Mouse (Mus musculus) midbrain, embryonic 14.5 days (tissue): ENCODE measurements around the gene Slc44a1. TPM values are rescaled to one million over a fixed set of nuclear protein-coding genes. Genes with fewer than 3 reads are reported as not detected.

Source experiments
- ATAC-seq: fragments of 200-750 bp; cut with Nextera tagmentation; 2 replicates; pipeline ENCODE4 v1.8.0; 2017; ENCODE audit warnings: moderate number of reproducible peaks, moderate library complexity; ENCODE audit not compliant: low FRiP score, low TSS enrichment
- DNase-seq: peaks from one replicate; pipeline ENCODE4 v3.0.0-alpha.2; 2015
- H3K27ac ChIP-seq: fragments of 300-500 bp; sonication (generic); replicated peaks from 2 replicates; pipeline ENCODE4 v1.5.1; 2014; ENCODE audit warnings: mild to moderate bottlenecking, low read depth, low read length, moderate library complexity
- H3K27me3 ChIP-seq: fragments of 300-500 bp; sonication (generic); 2 replicates; pipeline ENCODE4 v1.6.1; 2014; ENCODE audit warnings: low read length, control low read depth, mixed read lengths; ENCODE audit not compliant: control insufficient read depth, insufficient read depth
- H3K36me3 ChIP-seq: fragments of 300-500 bp; sonication (generic); 2 replicates; pipeline ENCODE4 v1.6.1; 2014; ENCODE audit warnings: low read length, control low read depth; ENCODE audit not compliant: control insufficient read depth, insufficient read depth
- H3K4me1 ChIP-seq: fragments of 300-500 bp; sonication (generic); 2 replicates; pipeline ENCODE4 v1.6.1; 2014; ENCODE audit warnings: mild to moderate bottlenecking, antibody characterized with exemption, low read length, control low read depth; ENCODE audit not compliant: control insufficient read depth, insufficient read depth
- H3K4me2 ChIP-seq: fragments of 300-500 bp; sonication (generic); 2 replicates; pipeline ENCODE4 v1.6.1; 2014; ENCODE audit warnings: mild to moderate bottlenecking, low read length, moderate library complexity
- H3K4me3 ChIP-seq: fragments of 300-500 bp; sonication (generic); replicated peaks from 2 replicates; pipeline ENCODE4 v1.5.1; 2014; ENCODE audit warnings: low read depth, low read length
- H3K9ac ChIP-seq: fragments of 300-500 bp; sonication (generic); replicated peaks from 2 replicates; pipeline ENCODE4 v1.6.1; 2014; ENCODE audit warnings: mild to moderate bottlenecking, low read length, moderate library complexity
- H3K9me3 ChIP-seq: fragments of 300-500 bp; sonication (generic); 2 replicates; pipeline ENCODE4 v1.6.1; 2016; ENCODE audit warnings: low read length, control low read depth, mixed read lengths; ENCODE audit not compliant: control insufficient read depth
- WGBS: fragments of 180-500 bp; shearing (Covaris S2); extraction: QIAGEN DNeasy Blood & Tissue Kit; methylation state at CpG from one replicate; pipeline ENCODE4 v1.1.7; 2014; 5-methylcytosine and 5-hydroxymethylcytosine counted together
- polyA plus RNA-seq: library from polyadenylated mRNA; unstranded; fragments of >200 nt; fragmentation: Nextera tagmentation; extraction: Ambion mirVana; gene quantifications from 2 replicates; pipeline ENCODE4 v1.2.1, GENCODE M21; 2014

Gene Slc44a1
- polyA plus RNA-seq, 1 experiment from 2014 or later: 16.1 TPM

- H3K4me3 ChIP-seq: no peak overlapping the region
- DNase-seq: no peak
- no peak overlapping the region for H3K27ac ChIP-seq
- WGBS: 77% methylated on average over 7 of the region's 7 CpGs
- H3K4me1 ChIP-seq: no peaks in the 10 kb centered on the region
- H3K9ac ChIP-seq: no peak overlapping the region
- no peaks in the 10 kb centered on the region for H3K36me3 ChIP-seq
- no peak overlapping the region for H3K4me2 ChIP-seq
- H3K9me3 ChIP-seq: no peaks in the 10 kb centered on the region
- ATAC-seq: no peak
- H3K27me3 ChIP-seq: no peaks in the 10 kb centered on the region
Measured at GRCm38 (mm10) chr4:53416928-53417327, 23.3 kb upstream of the Slc44a1 start.

GRCm38 (mm10) chr4:53422799-53423198 lies 17.4 kb upstream of the Slc44a1 start:
- no peak overlapping the region for H3K9ac ChIP-seq
- H3K27ac ChIP-seq: no peak overlapping the region
- no peaks in the 10 kb centered on the region for H3K36me3 ChIP-seq
- H3K4me3 ChIP-seq: no peak overlapping the region
- no peaks in the 10 kb centered on the region for H3K9me3 ChIP-seq
- H3K4me1 ChIP-seq: no peaks in the 10 kb centered on the region
- 74% methylated on average over 2 of the region's 2 CpGs for WGBS
- no peak overlapping the region for H3K4me2 ChIP-seq
- no peak for DNase-seq
- H3K27me3 ChIP-seq: no peaks in the 10 kb centered on the region
- no peak for ATAC-seq

GRCm38 (mm10) chr4:53427120-53427519 lies 13.1 kb upstream of the Slc44a1 start:
- no peaks in the 10 kb centered on the region for H3K4me1 ChIP-seq

GRCm38 (mm10) chr4:53430522-53430921 lies 9.7 kb upstream of the Slc44a1 start:
- 75% methylated on average over 6 of the region's 6 CpGs for WGBS
- no peak for DNase-seq
- Histone ChIP-seq H3K27me3 (no peaks in the 10 kb centered on the region), H3K36me3 (no peaks in the 10 kb centered on the region), H3K4me1 (no peaks in the 10 kb centered on the region), H3K27ac (no peak overlapping the region), H3K9me3 (no peaks in the 10 kb centered on the region), H3K4me3 (no peak overlapping the region), H3K9ac (no peak overlapping the region), H3K4me2 (no peak overlapping the region)
- no peak for ATAC-seq

More at GRCm38 (mm10) chr4:53427120-53427519, 13.1 kb upstream of the Slc44a1 start:
- H3K4me3 ChIP-seq: no peak overlapping the region
- no peaks in the 10 kb centered on the region for H3K27me3 ChIP-seq
- WGBS: 60% methylated on average over 4 of the region's 4 CpGs
- no peak overlapping the region for H3K9ac ChIP-seq
- no peak overlapping the region for H3K27ac ChIP-seq
- ATAC-seq (no peak), DNase-seq (no peak)
- H3K4me2 ChIP-seq: no peak overlapping the region
- no peaks in the 10 kb centered on the region for H3K9me3 ChIP-seq
- H3K36me3 ChIP-seq: no peaks in the 10 kb centered on the region

- no peak overlapping the region for H3K9ac ChIP-seq
- H3K27ac ChIP-seq: no peak overlapping the region
- H3K9me3 ChIP-seq: no peaks in the 10 kb centered on the region
- WGBS: 95% methylated on average over 9 of the region's 10 CpGs
- H3K4me1 ChIP-seq: no peaks in the 10 kb centered on the region
- DNase-seq: no peak
- no peaks in the 10 kb centered on the region for H3K36me3 ChIP-seq
- H3K27me3 ChIP-seq: no peaks in the 10 kb centered on the region
- H3K4me2 ChIP-seq: no peak overlapping the region
- H3K4me3 ChIP-seq: no peak overlapping the region
- no peak for ATAC-seq
Measured at GRCm38 (mm10) chr4:53431585-53432234, 8.5 kb upstream of the Slc44a1 start.

GRCm38 (mm10) chr4:53437110-53437755 lies 3.0 kb upstream of the Slc44a1 start:
- DNase-seq (no peak), ATAC-seq (no peak)
- no peak overlapping the region for H3K4me2 ChIP-seq
- H3K27me3 ChIP-seq: no peaks in the 10 kb centered on the region
- H3K4me1 ChIP-seq: no peaks in the 10 kb centered on the region
- H3K9me3 ChIP-seq: no peaks in the 10 kb centered on the region
- no peaks in the 10 kb centered on the region for H3K36me3 ChIP-seq
- 60% methylated on average over 10 of the region's 10 CpGs for WGBS
- no peak overlapping the region for H3K9ac ChIP-seq
- H3K27ac ChIP-seq: no peak overlapping the region
- no peak overlapping the region for H3K4me3 ChIP-seq

- Histone ChIP-seq H3K36me3 (no peaks in the 10 kb centered on the region), H3K4me2 (no peak overlapping the region), H3K27ac (no peak overlapping the region), H3K9me3 (no peaks in the 10 kb centered on the region), H3K4me3 (no peak overlapping the region), H3K9ac (no peak overlapping the region), H3K27me3 (no peaks in the 10 kb centered on the region), H3K4me1 (no peaks in the 10 kb centered on the region)
- DNase-seq (no peak), ATAC-seq (no peak)
- 81% methylated on average over 2 of the region's 2 CpGs for WGBS
Measured at GRCm38 (mm10) chr4:53438386-53438785, 1.8 kb upstream of the Slc44a1 start.

GRCm38 (mm10) chr4:53438836-53439480 lies 1.3 kb upstream of the Slc44a1 start:
- WGBS: 87% methylated on average over 7 of the region's 7 CpGs
- Histone ChIP-seq H3K9me3 (no peaks in the 10 kb centered on the region), H3K27me3 (no peaks in the 10 kb centered on the region), H3K4me3 (no peak overlapping the region), H3K9ac (no peak overlapping the region), H3K36me3 (no peaks in the 10 kb centered on the region), H3K4me1 (no peaks in the 10 kb centered on the region), H3K27ac (no peak overlapping the region), H3K4me2 (peak overlapping the region; percentile 96)
- no peak for ATAC-seq
- no peak for DNase-seq

GRCm38 (mm10) chr4:53439636-53440009 lies 590 bp upstream of the Slc44a1 start:
- peak overlapping the region; percentile 78 for H3K27ac ChIP-seq
- H3K4me1 ChIP-seq: no peaks in the 10 kb centered on the region
- H3K9me3 ChIP-seq: no peaks in the 10 kb centered on the region
- WGBS: 19% methylated on average over 9 of the region's 9 CpGs
- H3K4me2 ChIP-seq: peak overlapping the region; percentile 96
- peak overlapping the region; percentile 89 for H3K9ac ChIP-seq
- peak overlapping the region; percentile 90 for H3K4me3 ChIP-seq
- no peaks in the 10 kb centered on the region for H3K36me3 ChIP-seq
- no peaks in the 10 kb centered on the region for H3K27me3 ChIP-seq
- DNase-seq: no peak
- peak; percentile 1; the same call in 1 of the 2 replicates for ATAC-seq
